Mouse (Mus musculus) CH12.LX (cell line): ENCODE measurements around the gene Trpv4. TPM values are rescaled to one million over a fixed set of nuclear protein-coding genes. Genes with fewer than 3 reads are reported as not detected.

Source experiments
- DNase-seq: peaks from one replicate; pipeline ENCODE4 v3.0.0-alpha.2; 2013; ENCODE audit errors: extremely low read depth
- H3K27ac ChIP-seq: 2 replicates; pipeline ENCODE4 v1.5.1; 2012; ENCODE audit warnings: low read depth, mild to moderate bottlenecking, control low read depth, moderate library complexity; ENCODE audit not compliant: insufficient read depth
- H3K27me3 ChIP-seq: replicated peaks from 2 replicates; pipeline ENCODE3; 2012; ENCODE audit warnings: inconsistent platforms
- H3K36me3 ChIP-seq, 2 experiments: replicated peaks in 1 of 2; 2 replicates each; pipeline versions ENCODE3 to v1.6.1; 2012; ENCODE audit warnings: inconsistent platforms in 1 of 2, low read length in 1 of 2, mild to moderate bottlenecking in 1 of 2, mixed read lengths in 1 of 2, moderate library complexity in 1 of 2; ENCODE audit not compliant: control insufficient read depth in 1 of 2, insufficient read depth in 1 of 2
- H3K4me1 ChIP-seq, 2 experiments: 2 replicates each; pipeline ENCODE4 v1.6.1; 2012; ENCODE audit warnings: inconsistent platforms in 1 of 2, moderate library complexity in 1 of 2; ENCODE audit not compliant: insufficient read depth in 2 of 2, control insufficient read depth in 1 of 2
- H3K4me2 ChIP-seq: 2 replicates; pipeline ENCODE4 v1.6.1; 2012; ENCODE audit warnings: low read depth, mild to moderate bottlenecking, control low read depth; ENCODE audit not compliant: poor library complexity, insufficient read depth, severe bottlenecking
- H3K4me3 ChIP-seq, 3 experiments: fragments of 150-350 bp in 1 of 3; sonication (generic) in 1 of 3; replicated peaks in 1 of 3; 2 replicates each; pipeline versions ENCODE3 to v1.5.1; 2011 to 2012; ENCODE audit warnings: low read depth in 2 of 3, low read length in 2 of 3, mild to moderate bottlenecking in 2 of 3, moderate library complexity in 2 of 3, control low read depth in 1 of 3, improper control_type of control experiment in 1 of 3, inconsistent platforms in 1 of 3, mixed read lengths in 1 of 3; ENCODE audit not compliant: poor library complexity in 1 of 3
- H3K79me2 ChIP-seq: replicated peaks from 2 replicates; pipeline ENCODE4 v1.6.1; 2012; ENCODE audit warnings: mild to moderate bottlenecking, moderate library complexity; ENCODE audit not compliant: control insufficient read depth, poor library complexity, insufficient read depth, severe bottlenecking; ENCODE audit errors: extremely low read depth
- H3K9ac ChIP-seq: 2 replicates; pipeline ENCODE4 v1.6.1; 2012; ENCODE audit warnings: low read depth, mild to moderate bottlenecking, control low read depth, moderate library complexity; ENCODE audit not compliant: insufficient read depth
- H3K9me3 ChIP-seq: replicated peaks from 2 replicates; pipeline ENCODE3; 2012; ENCODE audit warnings: low read length, inconsistent platforms, mixed read lengths
- BHLHE40 ChIP-seq: IDR thresholded peaks from 2 replicates; pipeline ENCODE4 v1.6.1; 2011; ENCODE audit warnings: mild to moderate bottlenecking, low read depth, low read length, improper control_type of control experiment
- CHD1 ChIP-seq: IDR thresholded peaks from 2 replicates; pipeline ENCODE4 v1.6.1; 2012; ENCODE audit warnings: low read depth, low read length, improper control_type of control experiment, inconsistent platforms
- CHD2 ChIP-seq: IDR thresholded peaks from 2 replicates; pipeline ENCODE4 v1.6.1; 2011; ENCODE audit warnings: low read length, improper control_type of control experiment
- CTCF ChIP-seq, 2 experiments: IDR thresholded peaks in 1 of 2; conservative IDR thresholded peaks in 1 of 2; 2 replicates each; pipeline ENCODE4 v1.5.1; 2011 to 2012; ENCODE audit warnings: low read depth in 2 of 2, low read length in 2 of 2, improper control_type of control experiment in 1 of 2, inconsistent platforms in 1 of 2, mild to moderate bottlenecking in 1 of 2, moderate library complexity in 1 of 2
- E2F4 ChIP-seq: IDR thresholded peaks from 2 replicates; pipeline ENCODE4 v1.6.1; 2011; ENCODE audit warnings: low read depth, low read length, improper control_type of control experiment; ENCODE audit not compliant: insufficient replicate concordance
- ELF1 ChIP-seq: IDR thresholded peaks from 2 replicates; pipeline ENCODE4 v1.6.1; 2014; ENCODE audit warnings: low read depth, mild to moderate bottlenecking, inconsistent platforms, low read length, improper control_type of control experiment
- EP300 ChIP-seq: IDR thresholded peaks from 2 replicates; pipeline ENCODE4 v1.6.1; 2011; ENCODE audit warnings: low read length, improper control_type of control experiment
- ETS1 ChIP-seq: conservative IDR thresholded peaks from 2 replicates; pipeline ENCODE4 v1.6.1; 2012; ENCODE audit warnings: low read depth, mild to moderate bottlenecking, inconsistent platforms, low read length, improper control_type of control experiment, moderate library complexity
- HCFC1 ChIP-seq: IDR thresholded peaks from 2 replicates; pipeline ENCODE4 v1.6.1; 2012; ENCODE audit warnings: low read depth, mild to moderate bottlenecking, inconsistent platforms, low read length, improper control_type of control experiment
- IRF4 ChIP-seq: IDR thresholded peaks from 2 replicates; pipeline ENCODE4 v1.6.1; 2014; ENCODE audit warnings: low read depth, mild to moderate bottlenecking, inconsistent platforms, low read length, improper control_type of control experiment
- JUN ChIP-seq: IDR thresholded peaks from 2 replicates; pipeline ENCODE4 v1.6.1; 2011; ENCODE audit warnings: low read depth, mild to moderate bottlenecking, low read length, improper control_type of control experiment, moderate library complexity; ENCODE audit not compliant: insufficient read depth
- JUND ChIP-seq: conservative IDR thresholded peaks from 2 replicates; pipeline ENCODE4 v1.6.1; 2011; ENCODE audit warnings: low read depth, low read length, improper control_type of control experiment
- MAFK ChIP-seq: IDR thresholded peaks from 2 replicates; pipeline ENCODE4 v1.6.1; 2011; ENCODE audit warnings: low read length, improper control_type of control experiment; ENCODE audit not compliant: insufficient replicate concordance
- MAX ChIP-seq: IDR thresholded peaks from 2 replicates; pipeline ENCODE4 v1.6.1; 2011; ENCODE audit warnings: low read length, improper control_type of control experiment
- MAZ ChIP-seq: IDR thresholded peaks from 2 replicates; pipeline ENCODE4 v1.6.1; 2012; ENCODE audit warnings: low read depth, mild to moderate bottlenecking, inconsistent platforms, low read length, improper control_type of control experiment, moderate library complexity
- MEF2A ChIP-seq: IDR thresholded peaks from 2 replicates; pipeline ENCODE4 v1.6.1; 2014; ENCODE audit warnings: low read depth, mild to moderate bottlenecking, inconsistent platforms, low read length, improper control_type of control experiment, borderline replicate concordance
- MXI1 ChIP-seq: IDR thresholded peaks from 2 replicates; pipeline ENCODE4 v1.6.1; 2011; ENCODE audit warnings: mild to moderate bottlenecking, low read depth, low read length, improper control_type of control experiment
- MYC ChIP-seq: IDR thresholded peaks from 2 replicates; pipeline ENCODE4 v1.6.1; 2011; ENCODE audit warnings: low read depth, mild to moderate bottlenecking, improper control_type of control experiment, low read length
- NELFE ChIP-seq: IDR thresholded peaks from 2 replicates; pipeline ENCODE4 v1.6.1; 2011; ENCODE audit warnings: low read depth, low read length, improper control_type of control experiment
- NRF1 ChIP-seq: IDR thresholded peaks from 2 replicates; pipeline ENCODE4 v1.6.1; 2014; ENCODE audit warnings: low read depth, mild to moderate bottlenecking, inconsistent platforms, low read length, improper control_type of control experiment, moderate library complexity
- POLR2AphosphoS2 ChIP-seq: IDR thresholded peaks from 2 replicates; pipeline ENCODE4 v1.6.1; 2011; ENCODE audit warnings: low read depth, low read length, improper control_type of control experiment
- RCOR1 ChIP-seq: conservative IDR thresholded peaks from 2 replicates; pipeline ENCODE4 v1.6.1; 2012; ENCODE audit warnings: low read depth, mild to moderate bottlenecking, inconsistent platforms, low read length, improper control_type of control experiment
- SIN3A ChIP-seq: IDR thresholded peaks from 2 replicates; pipeline ENCODE4 v1.6.1; 2012; ENCODE audit warnings: low read length, improper control_type of control experiment, inconsistent platforms
- SMC3 ChIP-seq: IDR thresholded peaks from 2 replicates; pipeline ENCODE4 v1.6.1; 2011; ENCODE audit warnings: low read depth, low read length, improper control_type of control experiment
- TBP ChIP-seq: conservative IDR thresholded peaks from 2 replicates; pipeline ENCODE4 v1.6.1; 2011; ENCODE audit warnings: low read depth, low read length, improper control_type of control experiment
- TCF12 ChIP-seq: IDR thresholded peaks from 2 replicates; pipeline ENCODE4 v1.6.1; 2014; ENCODE audit warnings: low read depth, mild to moderate bottlenecking, inconsistent platforms, low read length, improper control_type of control experiment
- UBTF ChIP-seq: IDR thresholded peaks from 2 replicates; pipeline ENCODE4 v1.6.1; 2012; ENCODE audit warnings: low read depth, mild to moderate bottlenecking, inconsistent platforms, low read length, improper control_type of control experiment, moderate library complexity
- USF1 ChIP-seq: IDR thresholded peaks from 2 replicates; pipeline ENCODE4 v1.6.1; 2014; ENCODE audit warnings: low read depth, mild to moderate bottlenecking, inconsistent platforms, low read length, improper control_type of control experiment
- ZKSCAN1 ChIP-seq: IDR thresholded peaks from 2 replicates; pipeline ENCODE4 v1.6.1; 2012; ENCODE audit warnings: low read depth, inconsistent platforms, low read length, improper control_type of control experiment, borderline replicate concordance
- ZMIZ1 ChIP-seq: IDR thresholded peaks from 2 replicates; pipeline ENCODE4 v1.6.1; 2012; ENCODE audit warnings: low read depth, mild to moderate bottlenecking, inconsistent platforms, low read length, improper control_type of control experiment
- ZNF384 ChIP-seq: IDR thresholded peaks from 2 replicates; pipeline ENCODE4 v1.6.1; 2012; ENCODE audit warnings: low read depth, low read length, improper control_type of control experiment, inconsistent platforms
- dilution Hi-C: fragments of 300-500 bp; cut with MboI; formaldehyde crosslinking; loops from 2 replicates; pipeline ENCODE4 v1.14.3; 2020; ENCODE audit warnings: low sequenced_read_pairs; ENCODE audit not compliant: extremely low pct_unique_long_range_greater_than_20kb, extremely low pct_ligation_motif_present
- in situ Hi-C: fragments of 300-500 bp; cut with MboI; formaldehyde crosslinking; loops from 3 replicates; pipeline ENCODE4 v1.14.3; 2019; ENCODE audit warnings: low sequenced_read_pairs, low pct_ligation_motif_present, low pct_unique_long_range_greater_than_20kb, mixed read lengths
- polyA plus RNA-seq: library from polyadenylated mRNA; unstranded; fragments of >175 nt; gene quantifications from 2 replicates; pipeline ENCODE4 v1.2.1, GENCODE M21; 2012; ENCODE audit warnings: low read depth; ENCODE audit not compliant: insufficient read length
- total RNA-seq, 2 experiments: library from RNA; depleted of rRNA; stranded (reverse); fragments of 300-350 nt in 1 of 2; fragments of >200 nt in 1 of 2; gene quantifications; 2 replicates each; pipeline ENCODE4 v1.2.3; 2012 to 2014

Gene Trpv4
- total and polyA plus RNA-seq, 3 experiments = 0.24 TPM; not detected in 2

DNA sequence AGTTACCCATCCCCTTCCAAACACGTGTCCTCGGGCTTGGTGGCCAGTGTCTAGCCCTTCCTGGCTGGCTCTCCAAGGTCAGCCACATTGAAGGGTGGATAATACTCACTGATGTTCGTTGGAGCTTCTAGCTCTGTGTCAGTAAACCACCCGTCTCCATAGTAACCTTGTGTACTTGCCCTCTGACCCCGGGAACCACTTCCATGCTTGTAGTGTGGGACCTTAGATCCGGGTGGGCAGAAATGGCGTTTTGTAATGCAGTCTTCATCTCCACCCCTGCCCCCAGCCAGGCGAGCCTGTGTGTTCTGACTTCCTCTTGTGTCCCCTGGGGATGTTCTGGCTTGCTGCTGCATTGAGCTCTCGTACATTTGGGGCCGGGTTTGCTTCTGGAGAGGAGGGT is 61.6 kb downstream of the Trpv4 start:
- TF ChIP-seq CHD1 (no peak), ZNF384 (no peak), USF1 (no peak), MEF2A (no peak), NRF1 (0 out of 2 replicates have a peak, but pooled peaks have one; percentile 18), MXI1 (no peak), ZKSCAN1 (no peak), ELF1 (0 out of 2 replicates have a peak, but pooled peaks have one; percentile 15), MAX (peak; percentile 35; the same call in 1 of the 2 replicates), POLR2AphosphoS2 (no peak), TCF12 (0 out of 2 replicates have a peak, but pooled peaks have one; percentile 26), IRF4 (0 out of 2 replicates have a peak, but pooled peaks have one; percentile 14), CTCF (conservative IDR thresholded peaks at IDR 0.05 in 1 of 2, IDR thresholded peaks at IDR 0.05 in 1 of 2; ENCODE audit: low read depth in 2 of 2, low read length in 2 of 2) (0 out of 4 replicates have a peak, but pooled peaks of 1 of the 2 experiments have one; percentile 2), E2F4 (no peak), ETS1 (0 out of 2 replicates have a peak, but pooled peaks have one; percentile 13), UBTF (no peak), HCFC1 (peak; percentile 51), MAZ (no peak), JUN (no peak), BHLHE40 (no peak), CHD2 (peak; percentile 51; the same call in 1 of the 2 replicates), EP300 (no peak; the same call in 1 of the 2 replicates), JUND (no peak), RCOR1 (no peak), ZMIZ1 (no peak), SIN3A (no peak), SMC3 (no peak), MYC (no peak), MAFK (no peak), TBP (no peak), NELFE (no peak)
- Histone ChIP-seq H3K36me3 (no peaks in the 10 kb centered on the region), H3K4me2 (peak overlapping the region; percentile 13; the same call in 1 of the 2 replicates), H3K27ac (no peak overlapping the region), H3K27me3 (peaks cover 5% of the 10 kb centered on the region), H3K4me3 (peak overlapping the region; percentile 8 to 47 (median 9)), H3K9ac (no peak overlapping the region), H3K4me1 (peaks cover 24 to 54% of the 10 kb centered on the region in 2 experiments), H3K9me3 (no peaks in the 10 kb centered on the region), H3K79me2 (no peaks in the 10 kb centered on the region)
- DNase-seq = peak; percentile 88
- dilution Hi-C loops (no loop called here), in situ Hi-C loops (no loop called here)
